Mouse (Mus musculus) cerebellum, postnatal 10 days (tissue): ENCODE measurements at regions not wholly inside any gene's neighbourhood (a gene's known extent, or its start where the extent isn't known, plus 50 kb on each side); places are given as distances from the start of the nearest gene placed in this dataset.
A peak's percentile ranks its signal among the peaks of the same experiment; 100 is the strongest.

Experiments used
- DNase-seq, 2 experiments: peaks; one replicate each; pipeline ENCODE4 v3.0.0; 2021; ENCODE audit warnings: mixed read lengths in 2 of 2

GRCm38 (mm10) chr5:61495226-61495625, 313.4 kb upstream of the G6pd2 start:
- DNase-seq = peak in 1 of 2 experiments; percentile 8

- no peak for DNase-seq
Measured at GRCm38 (mm10) chr5:61507406-61507805, 301.2 kb upstream of the G6pd2 start.

GRCm38 (mm10) chr5:61540502-61540901, 268.1 kb upstream of the G6pd2 start:
- DNase-seq = no peak

GRCm38 (mm10) chr5:61546632-61547492, 261.8 kb upstream of the G6pd2 start:
- peak; percentile 32 to 57 for DNase-seq

GRCm38 (mm10) chr5:61553526-61553925, 255.1 kb upstream of the G6pd2 start:
- no peak for DNase-seq
